Mouse (Mus musculus): ENCODE measurements around the gene Mcm3ap. TPM values are rescaled to one million over a fixed set of nuclear protein-coding genes. Genes with fewer than 3 reads are reported as not detected.

Gene Mcm3ap
- polyA plus RNA-seq, 1 experiment from 2014 or later: 71.4 TPM

DNA sequence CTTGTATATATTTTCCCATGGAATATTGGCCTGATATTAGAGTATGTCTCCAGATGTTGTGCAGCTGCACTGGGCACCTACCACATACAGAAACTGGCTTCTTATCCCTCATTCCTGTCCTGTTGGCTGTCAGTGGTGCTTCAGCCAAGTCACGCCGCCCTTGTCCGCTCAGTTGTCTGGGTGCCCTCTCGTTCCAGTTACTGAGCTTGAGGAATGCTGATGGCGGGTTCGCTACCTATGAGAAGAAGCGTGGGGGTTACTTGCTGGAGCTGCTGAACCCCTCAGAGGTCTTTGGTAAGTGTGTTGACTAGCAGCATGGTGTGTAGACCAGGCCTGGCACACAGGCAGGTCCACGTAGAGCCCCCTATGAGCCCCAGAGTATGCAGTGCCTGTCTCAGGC lies 77.8 kb downstream of the Mcm3ap start:
- H3K36me3 ChIP-seq (ENCODE audit: control insufficient read depth, insufficient read depth, low read length): peaks cover 70% of the 10 kb centered on the region
- no peak overlapping the region for H3K9ac ChIP-seq (ENCODE audit: low read depth, low read length)
- no peaks in the 10 kb centered on the region for H3K27me3 ChIP-seq (ENCODE audit: control insufficient read depth, insufficient read depth, low read length)
- no peak overlapping the region for H3K4me2 ChIP-seq (replicated peaks; ENCODE audit: low read depth, low read length)
- WGBS: 78% methylated on average over 8 of the region's 8 CpGs
- no peak for ATAC-seq (ENCODE audit: low FRiP score, low TSS enrichment)
- no peak overlapping the region for H3K27ac ChIP-seq (ENCODE audit: low read depth, low read length)
- no peaks in the 10 kb centered on the region for H3K4me1 ChIP-seq (ENCODE audit: control insufficient read depth, insufficient read depth, low read length)
- no peaks in the 10 kb centered on the region for H3K9me3 ChIP-seq (ENCODE audit: control insufficient read depth, low read length)
- H3K4me3 ChIP-seq (ENCODE audit: low read length): no peak overlapping the region

DNA sequence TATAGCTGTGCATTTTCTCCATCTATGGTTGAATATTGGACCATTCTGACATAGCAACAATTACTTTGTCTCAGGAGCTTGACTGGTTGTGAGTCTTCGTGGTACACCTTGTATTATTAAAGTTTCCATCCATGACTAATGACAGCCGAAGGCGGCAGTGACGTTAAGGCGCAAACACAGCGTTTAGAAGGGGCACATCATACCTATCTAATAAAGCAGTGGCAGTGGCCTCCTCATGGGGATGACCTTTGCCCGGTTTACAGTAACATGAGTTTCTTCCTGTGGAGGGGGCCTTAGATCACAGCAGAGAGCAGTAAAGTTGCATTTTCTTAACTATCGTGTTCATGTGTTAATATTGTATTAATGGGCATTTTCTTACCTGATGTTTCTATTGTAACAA lies 79.5 kb downstream of the Mcm3ap start:
- peaks cover 71% of the 10 kb centered on the region for H3K36me3 ChIP-seq (ENCODE audit: control insufficient read depth, insufficient read depth, low read length)
- no peak for ATAC-seq (ENCODE audit: low FRiP score, low TSS enrichment)

DNA sequence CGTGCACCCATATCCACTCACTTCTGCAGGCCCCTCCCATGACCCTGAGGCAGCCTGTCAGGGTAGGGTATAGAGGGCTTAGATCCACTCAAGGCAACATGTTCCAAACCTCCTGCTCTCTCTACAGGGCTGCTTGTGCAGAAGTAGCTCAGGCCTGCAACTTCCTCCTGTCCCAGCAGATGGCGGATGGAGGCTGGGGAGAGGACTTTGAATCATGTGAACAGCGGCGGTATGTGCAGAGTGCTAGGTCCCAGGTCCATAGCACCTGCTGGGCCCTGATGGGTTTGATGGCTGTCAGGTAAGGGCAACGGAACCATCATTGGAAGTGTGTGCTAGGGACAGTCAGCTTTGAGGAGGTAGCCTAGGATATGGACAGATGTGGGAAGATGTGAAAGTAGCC lies 81.7 kb downstream of the Mcm3ap start:
- no peak for ATAC-seq (ENCODE audit: low FRiP score, low TSS enrichment)
- H3K4me1 ChIP-seq (ENCODE audit: control insufficient read depth, insufficient read depth, low read length): no peaks in the 10 kb centered on the region
- H3K27ac ChIP-seq (ENCODE audit: low read depth, low read length): no peak overlapping the region
- no peak overlapping the region for H3K4me2 ChIP-seq (replicated peaks; ENCODE audit: low read depth, low read length)
- H3K9ac ChIP-seq (ENCODE audit: low read depth, low read length): no peak overlapping the region
- no peaks in the 10 kb centered on the region for H3K9me3 ChIP-seq (ENCODE audit: control insufficient read depth, low read length)
- H3K36me3 ChIP-seq (ENCODE audit: control insufficient read depth, insufficient read depth, low read length): peaks cover 68% of the 10 kb centered on the region
- WGBS: 87% methylated on average over 5 of the region's 5 CpGs
- H3K27me3 ChIP-seq (ENCODE audit: control insufficient read depth, insufficient read depth, low read length): no peaks in the 10 kb centered on the region
- no peak overlapping the region for H3K4me3 ChIP-seq (ENCODE audit: low read length)

More for the DNA sequence above, 79.5 kb downstream of the Mcm3ap start:
- WGBS: 95% methylated on average over 8 of the region's 8 CpGs
- no peaks in the 10 kb centered on the region for H3K27me3 ChIP-seq (ENCODE audit: control insufficient read depth, insufficient read depth, low read length)
- no peaks in the 10 kb centered on the region for H3K9me3 ChIP-seq (ENCODE audit: control insufficient read depth, low read length)
- no peaks in the 10 kb centered on the region for H3K4me1 ChIP-seq (ENCODE audit: control insufficient read depth, insufficient read depth, low read length)
- no peak overlapping the region for H3K27ac ChIP-seq (ENCODE audit: low read depth, low read length)
- H3K9ac ChIP-seq (ENCODE audit: low read depth, low read length): no peak overlapping the region
- no peak overlapping the region for H3K4me2 ChIP-seq (replicated peaks; ENCODE audit: low read depth, low read length)
- H3K4me3 ChIP-seq (ENCODE audit: low read length): no peak overlapping the region

DNA sequence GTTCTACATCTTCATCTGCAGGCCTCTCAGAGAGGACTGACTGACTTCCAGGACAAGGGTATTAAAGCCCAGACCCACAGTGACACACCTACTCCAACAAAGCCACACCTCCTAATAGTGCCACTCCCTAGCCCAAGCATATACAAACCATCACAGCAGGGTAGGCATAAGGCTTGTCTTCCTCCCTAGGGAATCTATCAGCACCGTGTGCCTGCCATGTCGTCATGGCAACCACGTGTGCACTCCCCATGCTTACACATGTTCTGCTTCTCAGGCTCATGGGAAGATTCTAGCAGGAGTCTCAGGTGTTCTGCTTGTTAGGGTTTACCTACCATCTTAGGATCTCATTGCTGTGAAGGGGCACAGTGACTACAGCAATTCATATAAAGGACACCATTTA lies 82.8 kb downstream of the Mcm3ap start:
- ATAC-seq (ENCODE audit: low FRiP score, low TSS enrichment): no peak
- Histone ChIP-seq H3K9ac (ENCODE audit: low read depth, low read length) (no peak overlapping the region), H3K9me3 (ENCODE audit: control insufficient read depth, low read length) (no peaks in the 10 kb centered on the region), H3K27ac (ENCODE audit: low read depth, low read length) (no peak overlapping the region), H3K4me3 (ENCODE audit: low read length) (no peak overlapping the region), H3K36me3 (ENCODE audit: control insufficient read depth, insufficient read depth, low read length) (peaks cover 65% of the 10 kb centered on the region), H3K27me3 (ENCODE audit: control insufficient read depth, insufficient read depth, low read length) (no peaks in the 10 kb centered on the region), H3K4me1 (ENCODE audit: control insufficient read depth, insufficient read depth, low read length) (no peaks in the 10 kb centered on the region), H3K4me2 (replicated peaks; ENCODE audit: low read depth, low read length) (no peak overlapping the region)
- 87% methylated on average over 3 of the region's 3 CpGs for WGBS

DNA sequence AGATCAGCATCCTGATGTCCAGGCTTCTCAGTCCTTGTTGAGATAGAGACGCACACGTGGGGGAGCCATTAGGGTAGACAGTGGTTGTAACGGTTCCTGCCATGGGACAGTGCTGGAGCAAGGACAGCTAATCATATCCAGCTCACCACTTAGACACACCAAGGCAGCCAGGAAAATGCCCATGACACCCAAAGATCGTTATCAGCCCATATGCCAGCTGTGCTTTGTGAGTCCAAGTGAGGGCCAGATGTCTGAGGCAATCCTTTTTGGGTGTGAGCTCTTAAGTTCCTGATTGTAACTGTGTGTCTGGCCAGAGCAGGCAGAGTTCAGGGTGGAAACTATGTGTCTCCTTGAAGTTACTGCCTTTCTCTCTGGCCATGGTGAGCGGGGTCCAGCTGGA lies 85.3 kb downstream of the Mcm3ap start:
- H3K4me3 ChIP-seq (ENCODE audit: low read length): no peak overlapping the region
- no peaks in the 10 kb centered on the region for H3K27me3 ChIP-seq (ENCODE audit: control insufficient read depth, insufficient read depth, low read length)
- no peaks in the 10 kb centered on the region for H3K4me1 ChIP-seq (ENCODE audit: control insufficient read depth, insufficient read depth, low read length)
- no peak for ATAC-seq (ENCODE audit: low FRiP score, low TSS enrichment)
- H3K9ac ChIP-seq (ENCODE audit: low read depth, low read length): no peak overlapping the region
- 90% methylated on average over 5 of the region's 5 CpGs for WGBS
- no peak overlapping the region for H3K4me2 ChIP-seq (replicated peaks; ENCODE audit: low read depth, low read length)
- no peaks in the 10 kb centered on the region for H3K9me3 ChIP-seq (ENCODE audit: control insufficient read depth, low read length)
- H3K27ac ChIP-seq (ENCODE audit: low read depth, low read length): no peak overlapping the region
- peaks cover 48% of the 10 kb centered on the region for H3K36me3 ChIP-seq (ENCODE audit: control insufficient read depth, insufficient read depth, low read length)

DNA sequence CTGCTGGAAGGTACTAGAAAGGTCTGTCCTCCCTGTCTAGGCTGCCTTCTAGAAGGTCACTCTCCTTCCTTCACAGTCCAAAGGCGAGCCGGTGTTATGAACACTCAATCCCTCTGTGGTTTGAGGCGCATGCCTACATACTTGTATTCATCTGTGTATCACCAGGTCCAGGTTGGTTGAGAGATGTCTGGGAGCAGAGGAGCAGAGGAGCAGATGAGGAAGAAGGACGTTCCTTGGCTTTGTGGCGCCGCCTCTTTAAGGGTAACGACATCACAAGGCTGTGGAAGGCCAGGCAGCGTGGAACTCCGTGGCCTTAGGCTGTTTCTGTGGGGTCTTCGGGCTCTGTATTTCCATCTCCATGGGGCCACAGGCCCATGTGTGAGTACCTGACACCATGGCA lies 93.2 kb downstream of the Mcm3ap start, which contains the start of gene Spatc1l:
TSS of gene Spatc1l (plus strand) at position 301 of the 400 bp plus-strand sequence.
- WGBS: 89% methylated on average over 10 of the region's 10 CpGs
- H3K9ac ChIP-seq (ENCODE audit: low read depth, low read length): no peak within 1 kb of the TSS
- no peak within 1 kb of the TSS for H3K4me3 ChIP-seq (ENCODE audit: low read length)
- H3K36me3 ChIP-seq (ENCODE audit: control insufficient read depth, insufficient read depth, low read length): no peaks in the 10 kb centered on the region
- H3K27ac ChIP-seq (ENCODE audit: low read depth, low read length): no peak within 1 kb of the TSS
- no peak for ATAC-seq (ENCODE audit: low FRiP score, low TSS enrichment)
- H3K4me2 ChIP-seq (replicated peaks; ENCODE audit: low read depth, low read length): no peak within 1 kb of the TSS
- no peaks in the 10 kb centered on the region for H3K27me3 ChIP-seq (ENCODE audit: control insufficient read depth, insufficient read depth, low read length)
- H3K4me1 ChIP-seq (ENCODE audit: control insufficient read depth, insufficient read depth, low read length): no peaks in the 10 kb centered on the region
- H3K9me3 ChIP-seq (ENCODE audit: control insufficient read depth, low read length): no peaks in the 10 kb centered on the region

Other genes starting within 250 kb of the Mcm3ap start
- 39.4 and 57.6 TPM in 2 replicates for gene Prmt2, start 231.1 kb upstream of the Mcm3ap start, polyA plus RNA-seq (2014; fragmentation: Nextera tagmentation; extraction: Ambion mirVana)
- gene S100b, start 215.1 kb upstream of the Mcm3ap start, polyA plus RNA-seq (2014; fragmentation: Nextera tagmentation; extraction: Ambion mirVana): 0.32 and 0.56 TPM in 2 replicates
- gene Dip2a, start 123.6 kb upstream of the Mcm3ap start, polyA plus RNA-seq (2014; fragmentation: Nextera tagmentation; extraction: Ambion mirVana): 5.7 and 6.3 TPM in 2 replicates
- not detected in 2 replicates for gene AC141477.1, start 28.5 kb upstream of the Mcm3ap start, polyA plus RNA-seq (2014; fragmentation: Nextera tagmentation; extraction: Ambion mirVana)
- 20.2 and 27.1 TPM in 2 replicates for gene Pcnt, start 26.1 kb upstream of the Mcm3ap start, polyA plus RNA-seq (2014; fragmentation: Nextera tagmentation; extraction: Ambion mirVana)
- gene 2610028H24Rik, start 19.8 kb upstream of the Mcm3ap start, polyA plus RNA-seq (2014; fragmentation: Nextera tagmentation; extraction: Ambion mirVana): not detected in 2 replicates
- gene Ybey, start 187 bp downstream of the Mcm3ap start, polyA plus RNA-seq (2014; fragmentation: Nextera tagmentation; extraction: Ambion mirVana): 5.3 and 6.0 TPM in 2 replicates
- 9.7 and 21.9 TPM in 2 replicates for gene Lss, start 62.7 kb downstream of the Mcm3ap start, polyA plus RNA-seq (2014; fragmentation: Nextera tagmentation; extraction: Ambion mirVana)
- not detected in 2 replicates for gene Spatc1l, start 93.3 kb downstream of the Mcm3ap start, polyA plus RNA-seq (2014; fragmentation: Nextera tagmentation; extraction: Ambion mirVana)
- gene Ftcd, start 106.7 kb downstream of the Mcm3ap start, polyA plus RNA-seq (2014; fragmentation: Nextera tagmentation; extraction: Ambion mirVana): 0.28 and 0.46 TPM in 2 replicates
- gene Col6a2, start 154.7 kb downstream of the Mcm3ap start, polyA plus RNA-seq (2014; fragmentation: Nextera tagmentation; extraction: Ambion mirVana): 19.8 and 22.0 TPM in 2 replicates

Data from kidney, embryonic 14.5 days (tissue).